Mouse (Mus musculus) cortical plate, adult 2 months (tissue): ENCODE measurements around the gene Myh10.

ENCODE experiments used
- CTCF ChIP-seq: fragments of 200-500 bp; IDR thresholded peaks from 2 replicates; pipeline ENCODE4 v1.5.1; 2011; ENCODE audit warnings: mild to moderate bottlenecking, control low read depth, low read length; ENCODE audit not compliant: insufficient read depth; ENCODE audit errors: extremely low read depth
- POLR2A ChIP-seq: fragments of 200-500 bp; IDR thresholded peaks from 2 replicates; pipeline ENCODE4 v1.6.1; 2011; ENCODE audit warnings: mild to moderate bottlenecking, low read length, control low read depth; ENCODE audit not compliant: insufficient read depth; ENCODE audit errors: extremely low read depth

DNA sequence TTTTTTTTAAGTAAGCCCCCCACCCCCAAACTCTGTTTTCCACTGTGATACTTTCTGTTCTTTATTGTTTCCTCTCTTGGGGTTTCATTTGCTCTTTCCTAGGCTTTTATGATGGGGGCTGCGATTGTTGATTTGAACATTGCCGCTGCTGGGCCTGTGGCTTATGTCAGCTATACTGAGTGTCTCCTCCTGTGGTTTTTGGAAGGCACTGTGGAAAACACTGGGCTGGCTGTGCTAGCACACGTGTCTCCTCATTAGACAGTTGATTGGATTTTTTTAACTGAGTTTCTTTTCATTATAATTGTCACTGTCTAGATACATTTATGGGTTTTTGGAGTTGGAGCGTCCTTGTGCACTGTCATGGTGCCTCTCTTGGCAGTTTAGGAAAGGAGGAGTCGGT, 39.4 kb downstream of the Myh10 start:
- TF ChIP-seq CTCF, result no peak
- TF ChIP-seq POLR2A, result no peak
